Mouse (Mus musculus): Measurements from ENCODE around the gene Fbxo45. TPM values are rescaled to one million over a fixed set of nuclear protein-coding genes. Genes with fewer than 3 reads are reported as not detected.
A peak's percentile ranks its signal among the peaks of the same experiment; 100 is the strongest.
"Not testable (repeated sequence)": the region's sequence is repeated elsewhere in the genome, so short reads cannot be mapped to it uniquely, and the experiment has no call there.

Gene Fbxo45
- polyA plus RNA-seq, 1 experiment from 2014 or later = 5.6 TPM

GRCm38 (mm10) chr16:32246351-32246791 lies 587 bp downstream of the Fbxo45 start:
- DNase-seq = peak; percentile 59
- H3K9ac ChIP-seq = peak overlapping the region; percentile 97
- peak overlapping the region; percentile 97 for H3K27ac ChIP-seq
- peak overlapping the region; percentile 89 for H3K4me2 ChIP-seq
- H3K4me1 ChIP-seq (replicated peaks) = peaks cover 42% of the 10 kb centered on the region
- WGBS (ENCODE audit: insufficient replicate concordance) = under 1% methylated on average over 37 of the region's 41 CpGs
- H3K36me3 ChIP-seq = no peaks in the 10 kb centered on the region
- ATAC-seq (ENCODE audit: low read depth) = peak; percentile 37
- no peaks in the 10 kb centered on the region for H3K9me3 ChIP-seq (replicated peaks)
- H3K27me3 ChIP-seq = no peaks in the 10 kb centered on the region
- peak overlapping the region; percentile 95 for H3K4me3 ChIP-seq (replicated peaks)

GRCm38 (mm10) chr16:32243901-32244300 lies 3.1 kb downstream of the Fbxo45 start:
- 96% methylated on average over 3 of the region's 3 CpGs for WGBS (ENCODE audit: insufficient replicate concordance)
- Histone ChIP-seq H3K36me3 (peaks cover 8% of the 10 kb centered on the region; the same call in 1 of the 2 replicates), H3K27me3 (no peaks in the 10 kb centered on the region), H3K9ac (0 out of 2 replicates have a peak overlapping the region, but pooled peaks have one; percentile 23), H3K4me2 (peak overlapping the region; percentile 5; the same call in 1 of the 2 replicates), H3K4me3 (replicated peaks) (no peak overlapping the region), H3K9me3 (replicated peaks) (no peaks in the 10 kb centered on the region), H3K27ac (peak overlapping the region; percentile 54; the same call in 1 of the 2 replicates), H3K4me1 (replicated peaks) (peaks cover 39% of the 10 kb centered on the region)
- no peak for DNase-seq
- no peak for ATAC-seq (ENCODE audit: low read depth)

- Histone ChIP-seq H3K27me3 (no peaks in the 10 kb centered on the region), H3K9me3 (replicated peaks) (no peaks in the 10 kb centered on the region), H3K4me3 (replicated peaks) (no peak overlapping the region), H3K36me3 (peaks cover 34% of the 10 kb centered on the region), H3K4me1 (replicated peaks) (peaks cover 15% of the 10 kb centered on the region), H3K4me2 (no peak overlapping the region), H3K27ac (no peak overlapping the region), H3K9ac (no peak overlapping the region)
- no peak for ATAC-seq (ENCODE audit: low read depth)
- 74% methylated on average over 2 of the region's 2 CpGs for WGBS (ENCODE audit: insufficient replicate concordance)
- DNase-seq = no peak
Measured at GRCm38 (mm10) chr16:32239428-32240312, 7.3 kb downstream of the Fbxo45 start.

- DNase-seq (no peak), ATAC-seq (ENCODE audit: low read depth) (no peak)
- no peaks in the 10 kb centered on the region for H3K9me3 ChIP-seq (replicated peaks)
- H3K27ac ChIP-seq = no peak overlapping the region
- peaks cover 3% of the 10 kb centered on the region for H3K4me1 ChIP-seq (replicated peaks)
- H3K36me3 ChIP-seq = peaks cover 49% of the 10 kb centered on the region
- H3K9ac ChIP-seq = no peak overlapping the region
- H3K4me3 ChIP-seq (replicated peaks) = no peak overlapping the region
- H3K4me2 ChIP-seq = no peak overlapping the region
- H3K27me3 ChIP-seq = no peaks in the 10 kb centered on the region
- WGBS (ENCODE audit: insufficient replicate concordance) = 88% methylated on average over 19 of the region's 19 CpGs
Measured at GRCm38 (mm10) chr16:32237930-32238680, 8.9 kb downstream of the Fbxo45 start.

- DNase-seq; H3K27me3 ChIP-seq; H3K4me1 ChIP-seq (replicated peaks); H3K9me3 ChIP-seq (replicated peaks); H3K4me2 ChIP-seq; H3K9ac ChIP-seq; H3K4me3 ChIP-seq (replicated peaks); ATAC-seq (ENCODE audit: low read depth); H3K27ac ChIP-seq: not testable (repeated sequence)
- WGBS (ENCODE audit: insufficient replicate concordance) = 78% methylated on average over 3 of the region's 3 CpGs
- H3K36me3 ChIP-seq = peaks cover 39% of the 10 kb centered on the region
Measured at GRCm38 (mm10) chr16:32232050-32232449, 14.9 kb downstream of the Fbxo45 start.

- no peaks in the 10 kb centered on the region for H3K36me3 ChIP-seq
- no peaks in the 10 kb centered on the region for H3K4me1 ChIP-seq (replicated peaks)
- DNase-seq = no peak
Measured at GRCm38 (mm10) chr16:32222399-32222798, 24.6 kb downstream of the Fbxo45 start.

GRCm38 (mm10) chr16:32221803-32222202 lies 25.2 kb downstream of the Fbxo45 start:
- Histone ChIP-seq H3K27me3 (no peaks in the 10 kb centered on the region), H3K4me3 (replicated peaks) (no peak overlapping the region), H3K9me3 (replicated peaks) (no peaks in the 10 kb centered on the region), H3K27ac (no peak overlapping the region), H3K4me1 (replicated peaks) (no peaks in the 10 kb centered on the region), H3K36me3 (no peaks in the 10 kb centered on the region), H3K4me2 (no peak overlapping the region), H3K9ac (no peak overlapping the region)
- no peak for ATAC-seq (ENCODE audit: low read depth)
- WGBS (ENCODE audit: insufficient replicate concordance) = 57% methylated on average over 4 of the region's 4 CpGs
- DNase-seq = no peak

More at GRCm38 (mm10) chr16:32222399-32222798, 24.6 kb downstream of the Fbxo45 start:
- Histone ChIP-seq H3K4me3 (replicated peaks) (no peak overlapping the region), H3K4me2 (no peak overlapping the region), H3K27me3 (no peaks in the 10 kb centered on the region), H3K27ac (no peak overlapping the region), H3K9me3 (replicated peaks) (no peaks in the 10 kb centered on the region), H3K9ac (no peak overlapping the region)
- no peak for ATAC-seq (ENCODE audit: low read depth)

- Histone ChIP-seq H3K9me3 (replicated peaks) (no peaks in the 10 kb centered on the region), H3K9ac (no peak overlapping the region), H3K4me2 (no peak overlapping the region), H3K4me1 (replicated peaks) (no peaks in the 10 kb centered on the region), H3K27ac (no peak overlapping the region), H3K36me3 (no peaks in the 10 kb centered on the region), H3K4me3 (replicated peaks) (no peak overlapping the region), H3K27me3 (no peaks in the 10 kb centered on the region)
- ATAC-seq (ENCODE audit: low read depth) (no peak), DNase-seq (no peak)
- 60% methylated on average over 17 of the region's 17 CpGs for WGBS (ENCODE audit: insufficient replicate concordance)
Measured at GRCm38 (mm10) chr16:32214804-32215576, 32.0 kb downstream of the Fbxo45 start.

- H3K4me3 ChIP-seq (replicated peaks) = no peak overlapping the region
- no peak overlapping the region for H3K9ac ChIP-seq
- H3K4me1 ChIP-seq (replicated peaks) = no peaks in the 10 kb centered on the region
- H3K36me3 ChIP-seq = no peaks in the 10 kb centered on the region
- 0 out of 2 replicates have a peak, but pooled peaks cover 5% of the 10 kb centered on the region for H3K9me3 ChIP-seq (replicated peaks)
- no peak overlapping the region for H3K4me2 ChIP-seq
- DNase-seq (no peak), ATAC-seq (ENCODE audit: low read depth) (no peak)
- H3K27ac ChIP-seq = no peak overlapping the region
- no peaks in the 10 kb centered on the region for H3K27me3 ChIP-seq
Measured at GRCm38 (mm10) chr16:32214156-32214555, 32.8 kb downstream of the Fbxo45 start.

GRCm38 (mm10) chr16:32204902-32205301 lies 42.1 kb downstream of the Fbxo45 start:
- H3K4me3 ChIP-seq (replicated peaks) = no peak overlapping the region
- no peak overlapping the region for H3K27ac ChIP-seq
- H3K4me1 ChIP-seq (replicated peaks) = no peaks in the 10 kb centered on the region
- H3K9ac ChIP-seq = no peak overlapping the region
- H3K9me3 ChIP-seq (replicated peaks) = 0 out of 2 replicates have a peak, but pooled peaks cover 5% of the 10 kb centered on the region
- H3K27me3 ChIP-seq = no peaks in the 10 kb centered on the region
- no peak overlapping the region for H3K4me2 ChIP-seq
- ATAC-seq (ENCODE audit: low read depth) (no peak), DNase-seq (no peak)
- WGBS (ENCODE audit: insufficient replicate concordance) = 44% methylated on average over 3 of the region's 3 CpGs
- no peaks in the 10 kb centered on the region for H3K36me3 ChIP-seq

GRCm38 (mm10) chr16:32202681-32203080 lies 44.3 kb downstream of the Fbxo45 start:
- Histone ChIP-seq H3K4me2 (no peak overlapping the region), H3K4me3 (replicated peaks) (no peak overlapping the region), H3K27ac (no peak overlapping the region), H3K36me3 (no peaks in the 10 kb centered on the region), H3K9me3 (replicated peaks) (no peaks in the 10 kb centered on the region), H3K9ac (no peak overlapping the region), H3K27me3 (no peaks in the 10 kb centered on the region), H3K4me1 (replicated peaks) (no peaks in the 10 kb centered on the region)
- WGBS (ENCODE audit: insufficient replicate concordance) = 34% methylated on average over 6 of the region's 6 CpGs
- DNase-seq (peak; percentile 62), ATAC-seq (ENCODE audit: low read depth) (peak; percentile 60)
